Mouse (Mus musculus) gastrocnemius, adult 18-20 months (tissue): ENCODE data around the gene Gm20834. TPM values are rescaled to one million over a fixed set of nuclear protein-coding genes. Genes with fewer than 3 reads are reported as not detected.
"Not testable (repeated sequence)": the region's sequence is repeated elsewhere in the genome, so short reads cannot be mapped to it uniquely, and the experiment has no call there.

ENCODE experiments used
- DNase-seq: peaks from one replicate; pipeline ENCODE4 v3.0.0; 2021; ENCODE audit warnings: low spot score
- long read RNA-seq, 2 experiments: library from polyadenylated mRNA; stranded (forward); transcript quantifications; one replicate each; pipeline ENCODE4 v2.0.0; 2021
- total RNA-seq, 2 experiments: library from RNA; stranded (reverse); gene quantifications; 2 replicates each; pipeline ENCODE4 v1.2.3; 2021

The Gm20834 gene
- not detected for total RNA-seq
- long read RNA-seq, experiment 1: 0 reads
- long read RNA-seq, experiment 2: 0 reads

DNA sequence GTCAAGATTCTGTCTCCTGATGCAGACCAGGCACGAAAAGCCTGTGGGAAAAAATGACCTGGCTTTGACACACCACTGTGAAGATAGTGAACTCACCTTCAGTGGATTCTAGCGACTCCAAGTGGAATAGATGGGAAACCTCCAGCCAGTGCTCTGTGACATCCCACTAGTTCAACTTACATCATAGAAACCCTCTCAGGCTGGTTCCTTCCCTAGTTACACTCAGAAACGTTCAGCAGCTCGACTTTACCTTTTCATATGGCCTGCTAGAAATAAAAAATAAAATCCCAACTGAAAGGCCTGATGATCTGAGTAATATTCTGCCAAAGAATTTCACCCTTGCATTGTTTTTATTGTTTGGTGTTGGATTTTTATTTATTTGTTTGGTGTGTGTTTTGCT is at the start of gene Gm20834:
TSS of gene Gm20834 (minus strand) at position 101 of the 400 bp plus-strand sequence.
- DNase-seq: not testable (repeated sequence)

Other genes starting within 250 kb of the Gm20834 start
- not detected for gene Gm21310, start 177.4 kb downstream of the Gm20834 start, total RNA-seq
- gene Gm28510, start 88.1 kb upstream of the Gm20834 start, total RNA-seq: not detected
- not detected for gene Gm20737, start 211.5 kb upstream of the Gm20834 start, total RNA-seq
- not detected for gene Gm21775, start 228.9 kb upstream of the Gm20834 start, total RNA-seq